Mouse (Mus musculus) neural tube, embryonic 15.5 days (tissue): Measurements from ENCODE around the gene Gm17455. TPM values are rescaled to one million over a fixed set of nuclear protein-coding genes. Genes with fewer than 3 reads are reported as not detected.

Experiments
- ATAC-seq: fragments of 200-750 bp; cut with Nextera tagmentation; 2 replicates; pipeline ENCODE4 v1.8.0; 2017; ENCODE audit warnings: mild to moderate bottlenecking, moderate TSS enrichment, moderate library complexity; ENCODE audit not compliant: low FRiP score
- H3K27ac ChIP-seq: fragments of 300-500 bp; sonication (generic); replicated peaks from 2 replicates; pipeline ENCODE4 v1.5.1; 2015; ENCODE audit warnings: mild to moderate bottlenecking, inconsistent platforms
- H3K27me3 ChIP-seq: fragments of 300-500 bp; sonication (generic); replicated peaks from 2 replicates; pipeline ENCODE4 v1.6.1; 2015; ENCODE audit warnings: inconsistent platforms
- H3K36me3 ChIP-seq: fragments of 300-500 bp; sonication (generic); 2 replicates; pipeline ENCODE4 v1.6.1; 2015; ENCODE audit warnings: inconsistent platforms
- H3K4me1 ChIP-seq: fragments of 300-500 bp; sonication (generic); 2 replicates; pipeline ENCODE4 v1.6.1; 2015; ENCODE audit warnings: inconsistent platforms
- H3K4me2 ChIP-seq: fragments of 300-500 bp; sonication (generic); 2 replicates; pipeline ENCODE4 v1.6.1; 2015; ENCODE audit warnings: inconsistent platforms, mild to moderate bottlenecking, moderate library complexity
- H3K4me3 ChIP-seq: fragments of 300-500 bp; sonication (generic); replicated peaks from 2 replicates; pipeline ENCODE4 v1.5.1; 2015; ENCODE audit warnings: mild to moderate bottlenecking, inconsistent platforms
- H3K9ac ChIP-seq: fragments of 300-500 bp; sonication (generic); replicated peaks from 2 replicates; pipeline ENCODE4 v1.6.1; 2015; ENCODE audit warnings: mild to moderate bottlenecking, inconsistent platforms
- H3K9me3 ChIP-seq: fragments of 300-500 bp; sonication (generic); replicated peaks from 2 replicates; pipeline ENCODE4 v1.6.1; 2016; ENCODE audit warnings: inconsistent platforms
- WGBS: fragments of 180-500 bp; shearing (Covaris S2); methylation state at CpG from one replicate; pipeline ENCODE4 v1.1.7; 2015; ENCODE audit warnings: mixed read lengths; 5-methylcytosine and 5-hydroxymethylcytosine counted together
- polyA plus RNA-seq: library from polyadenylated mRNA; unstranded; fragments of >200 nt; fragmentation: Nextera tagmentation; extraction: Ambion mirVana; gene quantifications from 2 replicates; pipeline ENCODE4 v1.2.1, GENCODE M21; 2015

Gene Gm17455
- polyA plus RNA-seq, 1 experiment from 2014 or later: 11.3 TPM

- H3K36me3 ChIP-seq: no peaks in the 10 kb centered on the region
- peaks cover 27% of the 10 kb centered on the region for H3K4me1 ChIP-seq
- no peak overlapping the region for H3K4me3 ChIP-seq
- no peak overlapping the region for H3K4me2 ChIP-seq
- 88% methylated on average over 10 of the region's 10 CpGs for WGBS
- H3K9ac ChIP-seq: no peak overlapping the region
- no peak overlapping the region for H3K27ac ChIP-seq
- H3K27me3 ChIP-seq: no peaks in the 10 kb centered on the region
- ATAC-seq: no peak
- H3K9me3 ChIP-seq: no peaks in the 10 kb centered on the region
These were observed 1.3 kb upstream of the Gm17455 start for GRCm38 (mm10) chr10:60398051-60398814.

- 0 out of 2 replicates have a peak overlapping the region, but pooled peaks have one; percentile 2 for H3K9ac ChIP-seq
- no peak overlapping the region for H3K4me3 ChIP-seq
- 73% methylated on average over 11 of the region's 11 CpGs for WGBS
- H3K9me3 ChIP-seq: no peaks in the 10 kb centered on the region
- peak overlapping the region; percentile 9; the same call in 1 of the 2 replicates for H3K4me2 ChIP-seq
- H3K27me3 ChIP-seq: no peaks in the 10 kb centered on the region
- H3K36me3 ChIP-seq: no peaks in the 10 kb centered on the region
- peak overlapping the region; percentile 68 for H3K27ac ChIP-seq
- no peak for ATAC-seq
- peaks cover 20% of the 10 kb centered on the region; the same call in 1 of the 2 replicates for H3K4me1 ChIP-seq
These were observed 1.2 kb downstream of the Gm17455 start for GRCm38 (mm10) chr10:60400507-60401295.

GRCm38 (mm10) chr10:60405460-60406177 lies 6.1 kb downstream of the Gm17455 start:
- H3K36me3 ChIP-seq: no peaks in the 10 kb centered on the region
- no peaks in the 10 kb centered on the region for H3K9me3 ChIP-seq
- ATAC-seq: 0 out of 2 replicates have a peak, but pooled peaks have one; percentile 36
- WGBS: 53% methylated on average over 7 of the region's 7 CpGs
- peaks cover 10% of the 10 kb centered on the region for H3K4me1 ChIP-seq
- H3K27me3 ChIP-seq: peaks cover 7% of the 10 kb centered on the region
- H3K4me2 ChIP-seq: no peak overlapping the region
- H3K9ac ChIP-seq: no peak overlapping the region
- no peak overlapping the region for H3K4me3 ChIP-seq
- H3K27ac ChIP-seq: peak overlapping the region; percentile 60

- peaks cover 10% of the 10 kb centered on the region for H3K4me1 ChIP-seq
- no peak overlapping the region for H3K4me2 ChIP-seq
- peak; percentile 39; the same call in 1 of the 2 replicates for ATAC-seq
- no peak overlapping the region for H3K27ac ChIP-seq
- H3K9ac ChIP-seq: no peak overlapping the region
- H3K4me3 ChIP-seq: no peak overlapping the region
- H3K27me3 ChIP-seq: peaks cover 11% of the 10 kb centered on the region
- WGBS: 1% methylated on average over 5 of the region's 5 CpGs
- no peaks in the 10 kb centered on the region for H3K36me3 ChIP-seq
- no peaks in the 10 kb centered on the region for H3K9me3 ChIP-seq
These were observed 8.3 kb downstream of the Gm17455 start for GRCm38 (mm10) chr10:60407831-60408230.

- Histone ChIP-seq H3K4me3 (no peak overlapping the region), H3K9me3 (no peaks in the 10 kb centered on the region), H3K36me3 (no peaks in the 10 kb centered on the region), H3K9ac (no peak overlapping the region), H3K27ac (no peak overlapping the region), H3K4me1 (no peaks in the 10 kb centered on the region), H3K27me3 (peaks cover 11% of the 10 kb centered on the region), H3K4me2 (no peak overlapping the region)
- WGBS: 28% methylated on average over 5 of the region's 5 CpGs
- no peak for ATAC-seq
These were observed 12.3 kb downstream of the Gm17455 start for GRCm38 (mm10) chr10:60411794-60412193.

GRCm38 (mm10) chr10:60413756-60414155 lies 14.2 kb downstream of the Gm17455 start:
- Histone ChIP-seq H3K4me3 (no peak overlapping the region), H3K4me1 (no peaks in the 10 kb centered on the region), H3K9me3 (no peaks in the 10 kb centered on the region), H3K36me3 (no peaks in the 10 kb centered on the region), H3K27me3 (peaks cover 5% of the 10 kb centered on the region; the same call in 1 of the 2 replicates), H3K9ac (no peak overlapping the region), H3K27ac (no peak overlapping the region), H3K4me2 (no peak overlapping the region)
- whole genome bisulfite sequencing: 89% methylated on average over 2 of the region's 2 CpGs
- no peak for ATAC-seq

- Histone ChIP-seq H3K4me3 (no peak overlapping the region), H3K27ac (no peak overlapping the region), H3K36me3 (no peaks in the 10 kb centered on the region), H3K9me3 (no peaks in the 10 kb centered on the region), H3K27me3 (no peaks in the 10 kb centered on the region), H3K4me1 (no peaks in the 10 kb centered on the region), H3K9ac (no peak overlapping the region), H3K4me2 (no peak overlapping the region)
- no peak for ATAC-seq
- 94% methylated on average over 2 of the region's 2 CpGs for WGBS
These were observed 17.5 kb downstream of the Gm17455 start for GRCm38 (mm10) chr10:60417041-60417440.

GRCm38 (mm10) chr10:60418137-60418536 lies 18.6 kb downstream of the Gm17455 start:
- no peak overlapping the region for H3K27ac ChIP-seq
- H3K36me3 ChIP-seq: no peaks in the 10 kb centered on the region
- no peaks in the 10 kb centered on the region for H3K9me3 ChIP-seq
- WGBS: 15% methylated on average over 3 of the region's 3 CpGs
- H3K4me3 ChIP-seq: no peak overlapping the region
- no peak overlapping the region for H3K4me2 ChIP-seq
- peak; percentile 28; the same call in 1 of the 2 replicates for ATAC-seq
- no peaks in the 10 kb centered on the region for H3K4me1 ChIP-seq
- no peak overlapping the region for H3K9ac ChIP-seq
- H3K27me3 ChIP-seq: no peaks in the 10 kb centered on the region

GRCm38 (mm10) chr10:60419624-60420023 lies 20.1 kb downstream of the Gm17455 start:
- no peaks in the 10 kb centered on the region for H3K36me3 ChIP-seq
- no peak overlapping the region for H3K27ac ChIP-seq
- H3K9ac ChIP-seq: no peak overlapping the region
- no peak overlapping the region for H3K4me2 ChIP-seq
- H3K4me1 ChIP-seq: no peaks in the 10 kb centered on the region
- H3K4me3 ChIP-seq: no peak overlapping the region
- no peak for ATAC-seq
- WGBS: 22% methylated on average over 4 of the region's 4 CpGs
- H3K9me3 ChIP-seq: no peaks in the 10 kb centered on the region
- no peaks in the 10 kb centered on the region for H3K27me3 ChIP-seq

- H3K27me3 ChIP-seq: no peaks in the 10 kb centered on the region
- no peak overlapping the region for H3K9ac ChIP-seq
- H3K9me3 ChIP-seq: no peaks in the 10 kb centered on the region
- H3K36me3 ChIP-seq: no peaks in the 10 kb centered on the region
- no peak overlapping the region for H3K4me2 ChIP-seq
- 57% methylated on average over 7 of the region's 7 CpGs for WGBS
- no peak overlapping the region for H3K27ac ChIP-seq
- no peaks in the 10 kb centered on the region for H3K4me1 ChIP-seq
- H3K4me3 ChIP-seq: no peak overlapping the region
- ATAC-seq: no peak
These were observed 23.2 kb downstream of the Gm17455 start for GRCm38 (mm10) chr10:60422756-60423155.

GRCm38 (mm10) chr10:60430001-60430400 lies 30.5 kb downstream of the Gm17455 start:
- H3K4me1 ChIP-seq: peaks cover 20% of the 10 kb centered on the region
- peak overlapping the region; percentile 34 for H3K4me2 ChIP-seq
- 0 out of 2 replicates have a peak, but pooled peaks cover 3% of the 10 kb centered on the region for H3K27me3 ChIP-seq
- WGBS: 25% methylated on average over 10 of the region's 10 CpGs
- no peaks in the 10 kb centered on the region for H3K9me3 ChIP-seq
- H3K9ac ChIP-seq: no peak overlapping the region
- no peaks in the 10 kb centered on the region for H3K36me3 ChIP-seq
- H3K4me3 ChIP-seq: no peak overlapping the region
- ATAC-seq: peak; percentile 54; the same call in 1 of the 2 replicates
- H3K27ac ChIP-seq: peak overlapping the region; percentile 79
